Mouse (Mus musculus) MEL-GATA-1-ER (cell line): ENCODE data around the gene Olfr791.

Experiments
- DNase-seq: peaks from one replicate; pipeline ENCODE4 v3.0.0-alpha.2; 2012; ENCODE audit warnings: low read depth; ENCODE audit errors: extremely low read depth

The Olfr791 gene

GRCm38 (mm10) chr10:129521492-129521891 is at the start of gene Olfr791:
Gene Olfr791 (plus strand): TSS chr10:129521792.
- DNase-seq, result no peak

GRCm38 (mm10) chr10:129473256-129473655 is 48.3 kb upstream of the Olfr791 start:
- DNase-seq, result no peak

GRCm38 (mm10) chr10:129473723-129474122 is 47.9 kb upstream of the Olfr791 start:
- DNase-seq, result no peak

DNA sequence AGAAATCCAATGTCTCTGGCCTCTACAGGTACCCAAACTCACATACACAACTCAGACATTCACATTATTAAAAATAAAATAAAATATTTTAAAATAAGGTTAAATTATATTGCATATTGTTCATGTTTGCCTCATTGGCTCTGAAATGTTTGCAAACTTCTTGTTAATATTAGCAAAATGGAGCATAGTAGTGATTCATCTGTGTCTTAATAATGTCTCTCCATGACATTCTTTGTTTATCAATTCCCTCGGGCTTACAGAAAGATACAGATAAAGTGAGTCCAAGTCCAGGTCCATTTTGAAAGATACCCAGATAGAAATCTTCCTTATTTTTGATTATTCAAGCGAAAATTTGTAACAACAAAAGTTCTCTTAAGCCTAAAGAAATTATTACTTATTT is 37.1 kb upstream of the Olfr791 start, which contains the start of gene Olfr789:
Gene Olfr789 (plus strand): TSS at position 301 of the 400 bp plus-strand sequence.
- DNase-seq, result no peak

DNA sequence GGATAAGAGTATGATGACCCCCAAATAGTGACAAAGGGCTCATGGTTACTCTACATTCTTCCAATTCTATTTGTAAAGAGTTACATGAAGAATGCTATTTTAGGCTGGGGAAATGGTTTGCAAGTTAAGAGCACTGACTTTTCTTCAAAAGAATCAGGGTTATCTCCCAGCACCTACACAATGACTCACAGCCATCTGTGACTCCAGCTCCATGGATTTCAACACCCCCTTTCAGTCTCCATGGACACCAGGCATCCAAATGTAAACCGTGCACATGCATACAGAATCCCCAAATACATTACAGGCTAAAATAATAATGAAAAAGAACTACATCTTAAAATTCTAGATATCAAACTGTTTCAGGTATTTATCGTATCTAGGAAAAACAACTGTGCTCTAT is 31.5 kb upstream of the Olfr791 start:
- no peak for DNase-seq

DNA sequence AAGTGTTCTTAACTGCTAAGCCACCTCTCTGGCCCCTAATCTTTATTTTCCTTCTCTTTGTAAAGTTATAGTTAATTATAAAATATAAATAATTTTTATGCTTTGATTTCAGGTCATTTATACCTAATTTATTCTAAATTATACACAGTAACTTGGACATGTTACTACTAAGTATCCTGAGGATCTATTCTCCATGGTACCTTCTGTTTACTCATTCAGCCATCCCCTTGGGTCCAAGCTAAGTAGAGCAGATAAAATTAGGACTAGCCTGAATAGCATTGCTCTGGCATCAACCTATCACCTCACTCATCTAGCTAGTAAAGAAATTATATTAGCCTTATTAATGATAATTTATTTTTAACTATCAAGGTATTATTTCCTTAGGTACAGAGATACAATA is 23.4 kb upstream of the Olfr791 start, which contains the start of gene Olfr790:
Gene Olfr790 (plus strand): TSS at position 301 of the 400 bp plus-strand sequence.
- no peak for DNase-seq

DNA sequence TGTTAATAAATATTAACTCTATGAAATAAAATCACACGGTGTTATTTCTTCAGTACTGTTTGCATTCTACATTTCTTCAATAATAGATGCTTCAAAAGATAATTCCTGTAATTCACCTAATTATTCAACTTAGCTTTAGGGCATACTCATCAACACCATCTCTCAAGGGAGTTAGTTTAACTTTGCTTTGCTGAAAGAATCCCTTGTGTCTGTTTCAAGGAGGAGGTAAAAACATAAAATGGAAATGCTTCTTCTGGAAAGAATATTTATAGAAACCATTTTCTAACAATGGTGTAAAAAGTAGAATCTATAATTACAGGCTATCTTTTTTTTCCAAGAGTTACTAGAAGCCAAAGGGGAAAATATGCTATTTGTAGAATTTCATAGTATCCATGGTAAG is 17.3 kb downstream of the Olfr791 start, which contains the start of gene Olfr792:
Gene Olfr792 (plus strand): TSS at position 301 of the 400 bp plus-strand sequence.
- DNase-seq, result no peak

DNA sequence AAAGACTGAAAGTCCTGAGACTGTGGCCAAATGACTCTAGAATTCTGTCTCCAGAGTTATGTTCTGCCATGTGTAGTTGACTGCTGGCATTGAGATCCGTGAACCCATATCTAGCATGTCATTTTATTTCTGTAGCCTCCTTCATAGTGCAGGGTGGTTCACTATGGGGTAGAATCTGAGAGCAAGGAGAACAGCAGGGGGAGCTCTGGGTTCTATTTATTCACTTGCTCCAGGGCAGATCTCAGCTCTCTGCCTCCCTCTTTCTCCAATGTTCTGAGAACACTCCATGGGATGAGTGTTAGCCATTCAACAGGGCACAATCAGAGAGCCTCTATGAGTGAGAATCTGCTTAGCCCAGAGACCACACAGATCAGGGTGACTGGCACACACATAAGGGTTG is 27.8 kb downstream of the Olfr791 start:
- no peak for DNase-seq

GRCm38 (mm10) chr10:129567355-129567754 is 45.8 kb downstream of the Olfr791 start, which contains the start of gene Olfr794:
Gene Olfr794 (plus strand): TSS chr10:129567655.
- no peak for DNase-seq

DNA sequence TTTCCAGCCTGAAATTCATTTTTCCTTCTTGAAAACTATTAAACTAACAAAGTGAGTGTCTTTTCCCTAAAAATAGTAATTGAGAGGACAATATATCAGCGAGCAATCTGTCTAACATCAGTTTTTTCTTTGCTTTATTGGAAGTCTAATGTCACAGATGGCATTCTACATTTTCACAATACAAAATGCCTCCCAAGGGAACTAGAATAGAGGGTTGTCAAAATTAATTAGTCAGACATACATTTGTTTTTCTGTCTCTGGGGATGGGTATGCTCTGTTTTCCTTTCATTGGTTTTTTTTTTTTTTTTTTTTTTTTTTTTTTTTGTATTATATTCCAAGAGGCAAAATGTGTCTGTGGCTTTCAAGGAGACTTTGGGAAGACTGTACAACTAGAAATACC is 55.5 kb downstream of the Olfr791 start:
- no peak for DNase-seq
